Mouse (Mus musculus): ENCODE results near the gene Cog2. TPM values are rescaled to one million over a fixed set of nuclear protein-coding genes. Genes with fewer than 3 reads are reported as not detected.

Cog2 gene
- 15.3 TPM for polyA plus RNA-seq (2014; fragmentation: Illumina TruSeq; extraction: RNeasy Lipid Tissue Mini Kit (QIAGEN cat#74804); ENCODE audit: low replicate concordance)

GRCm38 (mm10) chr8:124520249-124521080 lies at the start of gene Cog2:
Gene Cog2 (plus strand): TSS chr8:124520767.

GRCm38 (mm10) chr8:124569593-124569992 lies 49.0 kb downstream of the Cog2 start, which contains the start of gene Agt:
Gene Agt (minus strand): TSS chr8:124569706.

GRCm38 (mm10) chr8:124575811-124576210 lies 55.2 kb downstream of the Cog2 start, which contains the start of gene Capn9:
Gene Capn9 (plus strand): TSS chr8:124576111.

Other genes starting within 250 kb of the Cog2 start
- gene Pgbd5, start 81.1 kb upstream of the Cog2 start, polyA plus RNA-seq (2014; fragmentation: Illumina TruSeq; extraction: RNeasy Lipid Tissue Mini Kit (QIAGEN cat#74804); ENCODE audit: low replicate concordance): 0.30 TPM
- gene Agt, start 48.9 kb downstream of the Cog2 start, polyA plus RNA-seq (2014; fragmentation: Illumina TruSeq; extraction: RNeasy Lipid Tissue Mini Kit (QIAGEN cat#74804); ENCODE audit: low replicate concordance): 0.45 TPM
- 0.22 TPM for gene Capn9, start 55.3 kb downstream of the Cog2 start, polyA plus RNA-seq (2014; fragmentation: Illumina TruSeq; extraction: RNeasy Lipid Tissue Mini Kit (QIAGEN cat#74804); ENCODE audit: low replicate concordance)
- 6.2 TPM for gene 2310022B05Rik, start 142.6 kb downstream of the Cog2 start, polyA plus RNA-seq (2014; fragmentation: Illumina TruSeq; extraction: RNeasy Lipid Tissue Mini Kit (QIAGEN cat#74804); ENCODE audit: low replicate concordance)
- 33.3 TPM for gene Ttc13, start 201.2 kb downstream of the Cog2 start, polyA plus RNA-seq (2014; fragmentation: Illumina TruSeq; extraction: RNeasy Lipid Tissue Mini Kit (QIAGEN cat#74804); ENCODE audit: low replicate concordance)
- 0.89 TPM for gene Arv1, start 201.4 kb downstream of the Cog2 start, polyA plus RNA-seq (2014; fragmentation: Illumina TruSeq; extraction: RNeasy Lipid Tissue Mini Kit (QIAGEN cat#74804); ENCODE audit: low replicate concordance)
- gene Fam89a, start 231.1 kb downstream of the Cog2 start, polyA plus RNA-seq (2014; fragmentation: Illumina TruSeq; extraction: RNeasy Lipid Tissue Mini Kit (QIAGEN cat#74804); ENCODE audit: low replicate concordance): not detected

Data from small intestine, adult 10 weeks (tissue).